Mouse (Mus musculus) heart, embryonic 10.5 days (tissue): Measurements from ENCODE around the gene Slc4a1ap. TPM values are rescaled to one million over a fixed set of nuclear protein-coding genes. Genes with fewer than 3 reads are reported as not detected.
"Not testable (repeated sequence)": the region's sequence is repeated elsewhere in the genome, so short reads cannot be mapped to it uniquely, and the experiment has no call there.

Experiments used
- DNase-seq: peaks from one replicate; pipeline ENCODE4 v3.0.0-alpha.2; 2017; ENCODE audit warnings: low spot score
- H3K27ac ChIP-seq: fragments of 300-500 bp; sonication (generic); 2 replicates; pipeline ENCODE4 v1.5.1; 2016; ENCODE audit warnings: mild to moderate bottlenecking
- H3K27me3 ChIP-seq: fragments of 300-500 bp; sonication (generic); 2 replicates; pipeline ENCODE4 v1.6.1; 2016; ENCODE audit warnings: mild to moderate bottlenecking; ENCODE audit not compliant: poor library complexity, insufficient read depth, severe bottlenecking
- H3K36me3 ChIP-seq: fragments of 300-500 bp; sonication (generic); 2 replicates; pipeline ENCODE4 v1.6.1; 2016; ENCODE audit warnings: mild to moderate bottlenecking, moderate library complexity
- H3K4me1 ChIP-seq: fragments of 300-500 bp; sonication (generic); 2 replicates; pipeline ENCODE4 v1.6.1; 2016; ENCODE audit warnings: mild to moderate bottlenecking
- H3K4me3 ChIP-seq: fragments of 300-500 bp; sonication (generic); 2 replicates; pipeline ENCODE4 v1.5.1; 2016; ENCODE audit warnings: mild to moderate bottlenecking, moderate library complexity
- H3K9me3 ChIP-seq: fragments of 300-500 bp; sonication (generic); 2 replicates; pipeline ENCODE4 v1.6.1; 2016; ENCODE audit warnings: mild to moderate bottlenecking, moderate library complexity
- WGBS: fragments of 180-500 bp; shearing (Covaris S2); methylation state at CpG from one replicate; pipeline ENCODE4 v1.1.7; 2016; 5-methylcytosine and 5-hydroxymethylcytosine counted together
- polyA plus RNA-seq: library from polyadenylated mRNA; unstranded; fragments of >200 nt; fragmentation: Nextera tagmentation; extraction: Ambion mirVana; gene quantifications from 2 replicates; pipeline ENCODE4 v1.2.1, GENCODE M21; 2016

Gene Slc4a1ap
- polyA plus RNA-seq, 1 experiment from 2014 or later, result 31.5 TPM

GRCm38 (mm10) chr5:31576539-31576975, 49.8 kb downstream of the Slc4a1ap start:
- H3K36me3 ChIP-seq, result no peaks in the 10 kb centered on the region
- 64% methylated on average over 7 of the region's 7 CpGs for WGBS
- DNase-seq, result no peak
- H3K4me3 ChIP-seq, result no peak overlapping the region
- H3K27me3 ChIP-seq, result no peaks in the 10 kb centered on the region
- H3K27ac ChIP-seq, result no peak overlapping the region
- H3K4me1 ChIP-seq, result peaks cover 6% of the 10 kb centered on the region
- no peaks in the 10 kb centered on the region for H3K9me3 ChIP-seq

GRCm38 (mm10) chr5:31581263-31581662, 54.5 kb downstream of the Slc4a1ap start:
- Histone ChIP-seq H3K4me3 (no peak overlapping the region), H3K4me1 (no peaks in the 10 kb centered on the region), H3K27ac (no peak overlapping the region), H3K36me3 (no peaks in the 10 kb centered on the region; the same call in 1 of the 2 replicates), H3K27me3 (no peaks in the 10 kb centered on the region), H3K9me3 (0 out of 2 replicates have a peak, but pooled peaks cover 2% of the 10 kb centered on the region)
- WGBS, result 77% methylated on average over 6 of the region's 6 CpGs
- DNase-seq, result no peak

GRCm38 (mm10) chr5:31581932-31582331, 55.1 kb downstream of the Slc4a1ap start:
- no peaks in the 10 kb centered on the region; the same call in 1 of the 2 replicates for H3K36me3 ChIP-seq
- H3K4me1 ChIP-seq, result peaks cover 6% of the 10 kb centered on the region
- no peak overlapping the region for H3K4me3 ChIP-seq
- 0 out of 2 replicates have a peak, but pooled peaks cover 2% of the 10 kb centered on the region for H3K9me3 ChIP-seq
- no peak overlapping the region for H3K27ac ChIP-seq
- DNase-seq, result no peak
- 67% methylated on average over 3 of the region's 3 CpGs for WGBS
- no peaks in the 10 kb centered on the region for H3K27me3 ChIP-seq

GRCm38 (mm10) chr5:31583261-31583660, 56.5 kb downstream of the Slc4a1ap start:
- Histone ChIP-seq H3K4me3 (no peak overlapping the region), H3K4me1 (peaks cover 14% of the 10 kb centered on the region), H3K27me3 (no peaks in the 10 kb centered on the region), H3K27ac (no peak overlapping the region), H3K9me3 (0 out of 2 replicates have a peak, but pooled peaks cover 2% of the 10 kb centered on the region), H3K36me3 (no peaks in the 10 kb centered on the region; the same call in 1 of the 2 replicates)
- WGBS, result 82% methylated on average over 2 of the region's 2 CpGs
- no peak for DNase-seq

- H3K4me1 ChIP-seq, result peaks cover 14% of the 10 kb centered on the region
- WGBS, result 88% methylated on average over 4 of the region's 4 CpGs
- H3K27me3 ChIP-seq, result no peaks in the 10 kb centered on the region
- no peak overlapping the region for H3K27ac ChIP-seq
- H3K4me3 ChIP-seq, result no peak overlapping the region
- DNase-seq, result no peak
- peaks cover 2% of the 10 kb centered on the region; the same call in 1 of the 2 replicates for H3K9me3 ChIP-seq
- H3K36me3 ChIP-seq, result peaks cover 3% of the 10 kb centered on the region; the same call in 1 of the 2 replicates
These were observed 58.7 kb downstream of the Slc4a1ap start for GRCm38 (mm10) chr5:31585526-31585925.

GRCm38 (mm10) chr5:31588016-31588415, 61.2 kb downstream of the Slc4a1ap start:
- 77% methylated on average over 2 of the region's 2 CpGs for WGBS
- no peak overlapping the region for H3K27ac ChIP-seq
- peaks cover 2% of the 10 kb centered on the region; the same call in 1 of the 2 replicates for H3K9me3 ChIP-seq
- no peak overlapping the region for H3K4me3 ChIP-seq
- peaks cover 14% of the 10 kb centered on the region for H3K4me1 ChIP-seq
- DNase-seq, result no peak
- no peaks in the 10 kb centered on the region for H3K27me3 ChIP-seq
- peaks cover 3% of the 10 kb centered on the region; the same call in 1 of the 2 replicates for H3K36me3 ChIP-seq

GRCm38 (mm10) chr5:31588672-31589071, 61.9 kb downstream of the Slc4a1ap start:
- not testable (repeated sequence) for DNase-seq
- whole genome bisulfite sequencing, result 84% methylated on average over 8 of the region's 8 CpGs

GRCm38 (mm10) chr5:31589711-31590319, 63.0 kb downstream of the Slc4a1ap start:
- Histone ChIP-seq H3K36me3 (peaks cover 3% of the 10 kb centered on the region; the same call in 1 of the 2 replicates), H3K4me3 (no peak overlapping the region), H3K9me3 (no peaks in the 10 kb centered on the region; the same call in 1 of the 2 replicates), H3K27me3 (no peaks in the 10 kb centered on the region), H3K4me1 (peaks cover 14% of the 10 kb centered on the region), H3K27ac (no peak overlapping the region)
- no peak for DNase-seq
- 77% methylated on average over 14 of the region's 14 CpGs for WGBS

More at GRCm38 (mm10) chr5:31588672-31589071, 61.9 kb downstream of the Slc4a1ap start:
- not testable (repeated sequence) for H3K9me3 ChIP-seq, H3K27ac ChIP-seq, H3K36me3 ChIP-seq, H3K4me3 ChIP-seq, H3K27me3 ChIP-seq
- peaks cover 14% of the 10 kb centered on the region for H3K4me1 ChIP-seq

GRCm38 (mm10) chr5:31591122-31591521, 64.3 kb downstream of the Slc4a1ap start:
- Histone ChIP-seq H3K36me3 (peaks cover 3% of the 10 kb centered on the region; the same call in 1 of the 2 replicates), H3K27me3 (0 out of 2 replicates have a peak, but pooled peaks cover 4% of the 10 kb centered on the region), H3K4me1 (peaks cover 17% of the 10 kb centered on the region), H3K9me3 (no peaks in the 10 kb centered on the region; the same call in 1 of the 2 replicates), H3K4me3 (no peak overlapping the region), H3K27ac (no peak overlapping the region)
- no peak for DNase-seq
- 90% methylated on average over 7 of the region's 7 CpGs for WGBS

GRCm38 (mm10) chr5:31595868-31596267, 69.1 kb downstream of the Slc4a1ap start:
- 55% methylated on average over 4 of the region's 4 CpGs for WGBS
- H3K4me3 ChIP-seq, result no peak overlapping the region; the same call in 1 of the 2 replicates

GRCm38 (mm10) chr5:31596481-31597429, 70.0 kb downstream of the Slc4a1ap start, which contains the start of gene Mrpl33:
Gene Mrpl33, plus strand, starts transcription at chr5:31596935.
- H3K4me1 ChIP-seq, result peaks cover 23% of the 10 kb centered on the region; the same call in 1 of the 2 replicates
- H3K27ac ChIP-seq, result peak within 1 kb of the TSS; percentile 88
- no peaks in the 10 kb centered on the region for H3K36me3 ChIP-seq
- DNase-seq, result no peak
- 4% methylated on average over 26 of the region's 26 CpGs for WGBS
- H3K9me3 ChIP-seq, result no peaks in the 10 kb centered on the region
- peak within 1 kb of the TSS; percentile 62 for H3K4me3 ChIP-seq
- H3K27me3 ChIP-seq, result 0 out of 2 replicates have a peak, but pooled peaks cover 4% of the 10 kb centered on the region

More at GRCm38 (mm10) chr5:31595868-31596267, 69.1 kb downstream of the Slc4a1ap start:
- no peak for DNase-seq
- Histone ChIP-seq H3K9me3 (no peaks in the 10 kb centered on the region), H3K36me3 (no peaks in the 10 kb centered on the region), H3K27me3 (0 out of 2 replicates have a peak, but pooled peaks cover 4% of the 10 kb centered on the region), H3K27ac (0 out of 2 replicates have a peak overlapping the region, but pooled peaks have one; percentile 29), H3K4me1 (peaks cover 17% of the 10 kb centered on the region; the same call in 1 of the 2 replicates)

- no peak for DNase-seq
- no peaks in the 10 kb centered on the region for H3K9me3 ChIP-seq
- no peaks in the 10 kb centered on the region for H3K36me3 ChIP-seq
- 53% methylated on average over 6 of the region's 6 CpGs for WGBS
- 0 out of 2 replicates have a peak, but pooled peaks cover 4% of the 10 kb centered on the region for H3K27me3 ChIP-seq
- peak overlapping the region; percentile 88; the same call in 1 of the 2 replicates for H3K27ac ChIP-seq
- peak overlapping the region; percentile 62 for H3K4me3 ChIP-seq
- H3K4me1 ChIP-seq, result peaks cover 26% of the 10 kb centered on the region; the same call in 1 of the 2 replicates
These were observed 70.7 kb downstream of the Slc4a1ap start for GRCm38 (mm10) chr5:31597430-31597944.
